Mouse (Mus musculus) liver, embryonic 15.5 days (tissue): ENCODE measurements around the gene Armcx5. TPM values are rescaled to one million over a fixed set of nuclear protein-coding genes. Genes with fewer than 3 reads are reported as not detected.
"Not testable (repeated sequence)": the region's sequence is repeated elsewhere in the genome, so short reads cannot be mapped to it uniquely, and the experiment has no call there.

Experiments used
- ATAC-seq: fragments of 200-750 bp; cut with Nextera tagmentation; 2 replicates; pipeline ENCODE4 v1.8.0; 2017; ENCODE audit warnings: moderate number of reproducible peaks, mild to moderate bottlenecking, moderate library complexity; ENCODE audit not compliant: insufficient read depth
- H3K27ac ChIP-seq: fragments of 300-500 bp; sonication (generic); replicated peaks from 2 replicates; pipeline ENCODE4 v1.5.1; 2015; ENCODE audit warnings: mild to moderate bottlenecking, inconsistent platforms
- H3K27me3 ChIP-seq: fragments of 300-500 bp; sonication (generic); 2 replicates; pipeline ENCODE4 v1.6.1; 2015; ENCODE audit warnings: mild to moderate bottlenecking, inconsistent platforms
- H3K36me3 ChIP-seq: fragments of 300-500 bp; sonication (generic); replicated peaks from 2 replicates; pipeline ENCODE4 v1.6.1; 2015; ENCODE audit warnings: moderate library complexity, mild to moderate bottlenecking, inconsistent platforms
- H3K4me1 ChIP-seq: fragments of 300-500 bp; sonication (generic); replicated peaks from 2 replicates; pipeline ENCODE4 v1.6.1; 2015; ENCODE audit warnings: inconsistent platforms
- H3K4me2 ChIP-seq: fragments of 300-500 bp; sonication (generic); 2 replicates; pipeline ENCODE4 v1.6.1; 2015; ENCODE audit warnings: moderate library complexity, mild to moderate bottlenecking, inconsistent platforms
- H3K4me3 ChIP-seq: fragments of 300-500 bp; sonication (generic); replicated peaks from 2 replicates; pipeline ENCODE4 v1.5.1; 2015; ENCODE audit warnings: mild to moderate bottlenecking, inconsistent platforms
- H3K9ac ChIP-seq: fragments of 300-500 bp; sonication (generic); 2 replicates; pipeline ENCODE4 v1.6.1; 2015; ENCODE audit warnings: moderate library complexity, mild to moderate bottlenecking, inconsistent platforms
- H3K9me3 ChIP-seq: fragments of 300-500 bp; sonication (generic); replicated peaks from 2 replicates; pipeline ENCODE4 v1.6.1; 2016; ENCODE audit warnings: inconsistent platforms
- WGBS: fragments of 180-500 bp; shearing (Covaris S2); methylation state at CpG from one replicate; pipeline ENCODE4 v1.1.7; 2015; ENCODE audit warnings: mixed read lengths; ENCODE audit not compliant: insufficient replicate concordance; 5-methylcytosine and 5-hydroxymethylcytosine counted together
- polyA plus RNA-seq: library from polyadenylated mRNA; unstranded; fragments of >200 nt; fragmentation: Nextera tagmentation; extraction: Ambion mirVana; gene quantifications from 2 replicates; pipeline ENCODE4 v1.2.1, GENCODE M21; 2015

Gene Armcx5
- 2.5 and 2.6 TPM in 2 replicates for polyA plus RNA-seq

DNA sequence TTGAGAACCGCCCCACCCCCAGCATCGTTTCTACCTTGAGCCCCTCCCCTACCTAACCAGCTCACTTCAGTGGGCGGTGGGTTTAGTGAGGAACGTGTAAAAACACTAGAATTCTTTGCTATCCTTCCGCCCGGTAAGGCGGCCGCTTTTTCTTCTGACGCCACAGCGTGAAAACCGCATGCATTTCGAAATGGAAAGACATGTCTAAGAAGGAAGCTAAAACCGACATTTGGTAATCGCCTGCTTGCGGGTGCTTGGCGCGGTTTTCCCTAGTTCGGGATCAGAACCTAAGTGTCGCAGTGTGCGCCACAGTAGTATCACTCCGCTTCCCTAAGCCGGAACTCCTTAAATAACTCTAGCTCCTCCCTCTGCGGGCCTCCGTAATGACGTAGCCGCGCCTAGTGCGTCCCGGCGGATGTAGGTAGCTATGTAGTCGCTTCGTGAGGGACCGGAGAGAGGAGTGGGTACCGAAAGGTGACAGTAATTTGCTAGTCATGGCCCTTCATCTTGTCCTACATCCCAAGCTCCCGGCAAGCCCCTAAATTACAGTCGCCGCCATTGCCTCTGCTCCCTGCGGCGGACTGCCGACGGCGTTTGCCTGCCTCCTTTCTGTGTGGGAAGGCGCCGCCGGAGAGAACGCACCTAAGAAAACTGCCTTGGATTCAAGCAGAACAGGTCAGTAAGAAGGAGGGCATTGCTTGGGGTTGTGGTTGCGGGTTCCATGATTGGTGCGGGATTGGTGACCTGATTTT, at the start of gene Armcx5, which contains the start of gene Gprasp1:
TSS of gene Armcx5 (plus strand) at position 430 of the 752 bp plus-strand sequence.
TSS of gene Gprasp1 (plus strand) at position 430 of the 752 bp plus-strand sequence.
- H3K4me2 ChIP-seq, result peak within 1 kb of the TSS; percentile 64
- H3K9me3 ChIP-seq, result no peaks in the 10 kb centered on the region
- no peaks in the 10 kb centered on the region for H3K27me3 ChIP-seq
- peak within 1 kb of the TSS; percentile 65 for H3K9ac ChIP-seq
- peaks cover 7% of the 10 kb centered on the region for H3K4me1 ChIP-seq
- peak; percentile 95 for ATAC-seq
- peak within 1 kb of the TSS; percentile 71 for H3K4me3 ChIP-seq
- H3K36me3 ChIP-seq, result no peaks in the 10 kb centered on the region
- peak within 1 kb of the TSS; percentile 48 for H3K27ac ChIP-seq
- 18% methylated on average over 48 of the region's 48 CpGs for WGBS

DNA sequence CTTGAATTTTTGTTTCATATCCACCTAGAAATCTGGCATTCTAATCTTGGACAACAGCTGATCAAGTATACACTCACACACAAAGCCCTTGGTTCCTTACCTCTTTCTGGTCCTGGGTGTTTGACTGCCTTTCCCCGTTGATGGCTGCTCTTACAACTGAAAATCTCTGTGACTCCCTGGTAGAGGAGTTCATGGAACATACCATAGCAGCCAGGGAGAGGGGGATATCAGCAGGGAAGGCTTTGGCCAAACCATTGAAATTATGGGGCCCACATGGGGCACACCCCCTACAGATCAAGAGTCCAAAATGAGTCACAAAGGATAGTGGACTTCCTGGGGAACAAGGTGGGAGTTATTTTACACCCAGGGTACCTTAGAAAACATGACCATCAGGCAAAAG, 48.9 kb upstream of the Armcx5 start, which contains the start of gene Tcp11x2:
TSS of gene Tcp11x2 (minus strand) at position 158 of the 400 bp plus-strand sequence.
- H3K4me2 ChIP-seq, result no peak within 1 kb of the TSS
- no peak for ATAC-seq
- H3K36me3 ChIP-seq, result no peaks in the 10 kb centered on the region
- H3K9me3 ChIP-seq, result no peaks in the 10 kb centered on the region
- no peak within 1 kb of the TSS for H3K9ac ChIP-seq
- 32% methylated on average over 1 of the region's 1 CpGs for WGBS
- no peaks in the 10 kb centered on the region for H3K27me3 ChIP-seq
- H3K27ac ChIP-seq, result no peak within 1 kb of the TSS
- H3K4me1 ChIP-seq, result no peaks in the 10 kb centered on the region
- H3K4me3 ChIP-seq, result no peak within 1 kb of the TSS

DNA sequence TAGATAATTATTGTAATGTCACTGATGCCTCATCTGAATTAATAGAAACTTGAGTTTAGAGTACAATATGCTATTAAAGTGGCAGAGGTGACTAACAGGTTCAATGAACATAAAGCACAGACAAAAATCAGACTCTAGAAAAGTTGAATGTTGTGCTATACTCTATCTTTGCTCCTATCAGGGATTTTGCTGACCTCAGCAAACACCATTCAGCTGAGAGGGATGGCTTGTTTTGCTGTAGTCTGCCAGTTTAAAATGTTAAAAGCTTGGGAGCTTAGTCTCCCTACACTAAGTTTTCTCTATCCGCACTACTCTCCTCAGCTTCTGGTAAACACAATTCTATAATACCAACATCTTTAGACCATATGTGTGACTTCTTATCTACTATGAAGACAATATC, 39.4 kb upstream of the Armcx5 start:
- H3K27ac ChIP-seq, result no peak overlapping the region
- no peaks in the 10 kb centered on the region for H3K9me3 ChIP-seq
- H3K9ac ChIP-seq, result no peak overlapping the region
- WGBS, result 67% methylated on average over 1 of the region's 1 CpGs
- H3K36me3 ChIP-seq, result no peaks in the 10 kb centered on the region
- ATAC-seq, result no peak
- no peaks in the 10 kb centered on the region for H3K4me1 ChIP-seq
- H3K27me3 ChIP-seq, result no peaks in the 10 kb centered on the region
- H3K4me3 ChIP-seq, result no peak overlapping the region
- H3K4me2 ChIP-seq, result no peak overlapping the region

DNA sequence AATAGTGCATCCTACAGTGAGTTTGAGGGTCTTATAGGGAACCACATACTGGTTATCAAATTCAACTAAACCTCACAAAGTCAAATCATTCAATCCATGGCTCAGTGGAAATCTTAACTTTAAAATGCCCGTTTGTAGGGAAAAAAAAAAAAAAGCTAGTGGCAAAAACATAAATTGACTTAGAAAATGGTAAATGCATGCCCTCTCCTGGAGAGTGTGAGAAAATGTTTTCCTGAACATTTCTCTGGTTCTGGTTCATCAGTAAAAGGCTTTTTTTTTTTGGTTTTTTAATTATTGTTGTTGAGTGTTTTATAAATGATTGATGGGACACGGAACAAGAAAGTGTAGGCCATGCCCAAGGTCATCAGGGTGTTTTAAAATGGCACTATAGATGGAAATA, 38.2 kb upstream of the Armcx5 start:
- Histone ChIP-seq H3K9ac (no peak overlapping the region), H3K9me3 (no peaks in the 10 kb centered on the region), H3K27ac (no peak overlapping the region), H3K36me3 (no peaks in the 10 kb centered on the region), H3K4me1 (no peaks in the 10 kb centered on the region), H3K4me2 (no peak overlapping the region), H3K4me3 (no peak overlapping the region), H3K27me3 (no peaks in the 10 kb centered on the region)
- 28% methylated on average over 2 of the region's 2 CpGs for WGBS
- no peak for ATAC-seq

DNA sequence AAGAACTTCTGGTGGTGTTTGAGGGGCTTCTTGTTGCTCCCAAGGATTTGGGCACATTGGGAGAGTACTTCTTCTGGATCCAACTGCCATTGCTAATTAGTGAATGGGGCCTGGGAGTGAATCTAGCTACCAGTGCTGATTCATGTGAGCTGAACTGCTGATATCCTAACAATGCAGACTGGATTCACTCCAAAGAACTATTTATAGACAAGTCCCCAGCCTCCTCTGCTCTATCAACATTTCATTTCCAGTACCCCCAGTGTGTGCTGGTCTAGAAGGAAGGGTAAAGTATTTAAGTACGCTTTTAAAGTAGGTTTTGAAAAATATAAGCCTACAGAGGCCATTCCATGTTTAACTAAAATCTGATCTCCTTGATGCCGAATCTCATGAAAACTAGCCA, 29.7 kb upstream of the Armcx5 start:
- no peak overlapping the region for H3K27ac ChIP-seq
- H3K9me3 ChIP-seq, result no peaks in the 10 kb centered on the region
- H3K4me2 ChIP-seq, result no peak overlapping the region
- no peaks in the 10 kb centered on the region for H3K36me3 ChIP-seq
- H3K9ac ChIP-seq, result no peak overlapping the region
- ATAC-seq, result no peak
- 53% methylated on average over 2 of the region's 2 CpGs for WGBS
- H3K4me1 ChIP-seq, result no peaks in the 10 kb centered on the region
- H3K4me3 ChIP-seq, result no peak overlapping the region
- no peaks in the 10 kb centered on the region for H3K27me3 ChIP-seq

DNA sequence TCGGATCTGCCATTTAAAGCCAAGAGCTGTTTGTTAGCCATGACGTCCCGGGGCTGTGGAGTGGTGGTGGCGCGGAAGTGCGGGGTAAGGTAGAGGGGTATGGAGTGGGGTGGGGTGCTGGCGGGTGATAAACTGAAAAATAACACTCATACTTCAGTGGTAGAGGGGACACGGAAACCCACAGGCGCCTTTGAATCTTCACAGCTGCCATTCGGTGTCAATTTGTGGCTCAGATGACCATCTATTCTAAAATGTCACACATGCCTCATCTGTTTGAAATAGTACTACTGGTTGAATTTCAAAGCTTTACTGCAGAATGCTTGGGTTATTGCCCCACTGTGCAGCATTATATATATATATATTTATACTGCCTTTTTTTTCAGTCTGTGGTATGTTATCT, 17.4 kb upstream of the Armcx5 start, which contains the start of gene Tmsb15a:
TSS of gene Tmsb15a (minus strand) at position 101 of the 400 bp plus-strand sequence.
- Histone ChIP-seq H3K4me2 (no peak within 1 kb of the TSS), H3K4me3 (no peak within 1 kb of the TSS), H3K27ac (no peak within 1 kb of the TSS), H3K4me1 (no peaks in the 10 kb centered on the region), H3K27me3 (no peaks in the 10 kb centered on the region), H3K36me3 (no peaks in the 10 kb centered on the region), H3K9ac (no peak within 1 kb of the TSS), H3K9me3 (no peaks in the 10 kb centered on the region)
- no peak for ATAC-seq
- 73% methylated on average over 10 of the region's 10 CpGs for WGBS

DNA sequence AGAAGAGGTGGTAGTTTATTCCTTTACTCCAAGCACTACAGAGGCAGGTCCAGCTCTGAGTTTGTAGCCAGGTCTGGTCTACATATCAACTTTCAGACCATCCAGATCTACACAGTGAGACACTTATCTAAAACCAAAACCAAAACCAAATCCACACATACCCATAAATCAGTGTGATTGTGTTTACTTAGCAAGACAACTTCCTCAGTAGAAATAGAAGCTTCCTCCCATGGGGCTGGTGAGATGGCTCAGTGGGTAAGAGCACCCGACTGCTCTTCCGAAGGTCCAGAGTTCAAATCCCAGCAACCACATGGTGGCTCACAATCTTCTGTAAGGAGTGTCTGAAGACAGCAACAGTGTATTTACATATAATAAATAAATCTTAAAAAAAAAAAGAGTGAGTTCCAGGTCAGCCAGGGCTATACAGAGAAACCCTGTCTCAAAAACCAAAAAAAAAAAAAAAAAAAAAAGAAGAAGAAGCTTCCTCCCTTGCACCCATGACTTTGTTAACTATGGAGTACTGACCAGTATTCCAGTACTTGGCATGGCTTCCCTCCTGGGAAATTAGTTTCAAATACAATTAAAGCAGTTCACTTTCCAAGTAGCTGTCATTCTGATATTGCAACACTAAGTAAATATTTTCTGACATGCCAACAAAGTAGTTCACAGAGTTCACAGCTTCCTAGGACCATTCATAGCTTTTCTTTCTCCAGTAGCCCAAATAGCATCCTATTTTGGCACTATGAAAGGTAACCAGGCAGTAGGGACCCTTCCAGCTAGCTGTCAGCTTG, 3.6 kb upstream of the Armcx5 start:
- no peak for ATAC-seq
- WGBS, result 61% methylated on average over 2 of the region's 2 CpGs
- Histone ChIP-seq H3K36me3 (no peaks in the 10 kb centered on the region), H3K27me3 (no peaks in the 10 kb centered on the region), H3K9ac (no peak overlapping the region), H3K4me3 (no peak overlapping the region), H3K9me3 (no peaks in the 10 kb centered on the region), H3K4me1 (peaks cover 7% of the 10 kb centered on the region), H3K27ac (no peak overlapping the region), H3K4me2 (no peak overlapping the region)

DNA sequence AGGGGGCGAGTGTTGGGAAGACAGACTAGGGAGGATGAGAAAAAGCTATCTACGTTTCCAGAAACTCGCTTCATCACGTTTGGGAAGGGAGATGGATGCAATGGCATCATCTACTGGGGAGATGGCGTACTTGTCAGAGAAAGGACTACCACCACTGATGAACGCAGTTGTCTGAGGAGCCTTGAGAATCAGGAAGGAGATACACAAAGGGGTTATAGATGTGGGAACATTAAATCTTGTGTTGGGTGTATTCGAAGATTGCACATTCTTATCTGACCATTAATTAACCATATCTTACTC, 473 bp downstream of the Armcx5 start:
- Histone ChIP-seq H3K4me3 (peak overlapping the region; percentile 71), H3K36me3 (no peaks in the 10 kb centered on the region), H3K27ac (peak overlapping the region; percentile 48; the same call in 1 of the 2 replicates), H3K9me3 (no peaks in the 10 kb centered on the region), H3K27me3 (no peaks in the 10 kb centered on the region), H3K4me1 (peaks cover 7% of the 10 kb centered on the region), H3K9ac (peak overlapping the region; percentile 65), H3K4me2 (peak overlapping the region; percentile 64)
- WGBS, result 18% methylated on average over 7 of the region's 7 CpGs
- ATAC-seq, result peak; percentile 40; the same call in 1 of the 2 replicates

DNA sequence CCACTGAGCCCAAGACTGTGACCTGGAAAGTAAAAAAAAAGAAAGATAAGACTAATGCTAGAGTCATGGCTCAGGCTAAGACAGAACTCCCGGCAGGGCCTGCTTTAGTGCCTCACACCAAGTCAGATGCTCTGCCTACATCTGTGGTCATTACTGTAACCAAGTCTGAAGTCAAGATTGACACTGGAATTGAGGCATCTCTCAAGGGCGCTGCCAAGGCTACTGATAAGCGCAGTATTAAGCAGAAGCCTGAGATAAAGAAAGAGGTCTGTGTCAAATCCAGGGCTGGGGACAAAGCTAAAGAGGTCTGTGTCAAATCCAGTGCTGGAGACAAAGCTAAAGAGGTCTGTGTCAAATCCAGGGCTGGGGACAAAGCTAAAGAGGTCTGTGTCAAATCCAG, 2.8 kb downstream of the Armcx5 start:
- H3K36me3 ChIP-seq, H3K4me1 ChIP-seq, H3K27ac ChIP-seq, H3K9me3 ChIP-seq, H3K4me2 ChIP-seq, H3K9ac ChIP-seq, H3K4me3 ChIP-seq, ATAC-seq, H3K27me3 ChIP-seq: not testable (repeated sequence)
- 65% methylated on average over 3 of the region's 3 CpGs for WGBS

DNA sequence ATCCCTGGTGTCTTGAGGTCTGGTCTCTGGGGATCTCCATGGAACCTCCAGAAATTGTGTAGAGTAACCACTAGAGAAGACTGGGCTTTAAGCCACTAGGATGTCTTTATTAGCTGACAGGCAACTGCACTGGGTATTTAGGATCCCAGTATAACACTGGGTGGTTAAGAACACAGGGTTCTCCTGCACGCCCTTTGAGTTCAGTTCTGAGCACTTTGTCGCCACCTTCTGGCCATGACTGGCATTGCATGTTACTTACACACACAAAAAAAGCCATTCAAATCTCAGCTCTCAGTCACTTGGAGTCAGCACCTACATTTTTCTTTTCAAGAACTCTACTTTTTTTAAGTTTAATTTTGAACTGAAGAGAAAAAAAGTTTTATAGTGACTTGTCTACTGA, 10.3 kb downstream of the Armcx5 start:
- no peaks in the 10 kb centered on the region for H3K9me3 ChIP-seq
- H3K9ac ChIP-seq, result no peak overlapping the region
- H3K4me2 ChIP-seq, result no peak overlapping the region
- no peak for ATAC-seq
- H3K4me3 ChIP-seq, result no peak overlapping the region
- 2% methylated on average over 2 of the region's 2 CpGs for WGBS
- no peaks in the 10 kb centered on the region for H3K36me3 ChIP-seq
- H3K27ac ChIP-seq, result no peak overlapping the region
- no peaks in the 10 kb centered on the region for H3K4me1 ChIP-seq
- H3K27me3 ChIP-seq, result no peaks in the 10 kb centered on the region

DNA sequence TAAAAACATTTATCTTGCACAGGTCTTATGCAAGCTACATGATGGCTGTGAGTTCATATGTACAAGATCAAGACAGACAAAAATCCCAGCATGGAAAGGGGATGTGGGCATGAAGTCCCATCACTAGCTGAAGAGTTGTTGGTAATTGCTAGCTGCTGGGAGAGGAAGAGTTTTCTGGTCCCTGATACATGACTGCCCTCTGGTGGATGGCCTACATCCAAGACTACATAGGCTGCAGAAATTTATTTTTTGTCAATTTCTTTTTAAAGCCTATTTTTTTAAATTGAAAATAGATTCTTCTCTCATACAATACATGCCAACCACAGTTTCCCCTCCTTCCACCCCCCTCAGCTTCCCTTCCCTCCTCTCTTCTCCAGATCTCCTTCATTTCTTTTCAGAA, 19.2 kb downstream of the Armcx5 start:
- H3K4me3 ChIP-seq, result no peak overlapping the region
- ATAC-seq, result no peak
- no peaks in the 10 kb centered on the region for H3K36me3 ChIP-seq
- no peak overlapping the region for H3K4me2 ChIP-seq
- H3K9me3 ChIP-seq, result no peaks in the 10 kb centered on the region
- no peak overlapping the region for H3K27ac ChIP-seq
- no peaks in the 10 kb centered on the region for H3K4me1 ChIP-seq
- no peak overlapping the region for H3K9ac ChIP-seq
- no peaks in the 10 kb centered on the region for H3K27me3 ChIP-seq
